Mouse (Mus musculus) testis, adult 2 months (tissue): ENCODE measurements around the gene Steap4.

Experiments
- CTCF ChIP-seq: fragments of 200-500 bp; IDR thresholded peaks from 2 replicates; pipeline ENCODE4 v1.5.1; 2012; ENCODE audit warnings: low read depth, mild to moderate bottlenecking, inconsistent platforms, low read length, moderate library complexity; ENCODE audit not compliant: control insufficient read depth, insufficient read depth, insufficient replicate concordance
- POLR2A ChIP-seq: fragments of 200-500 bp; IDR thresholded peaks from 2 replicates; pipeline ENCODE4 v1.6.1; 2012; ENCODE audit warnings: low read depth, mild to moderate bottlenecking, inconsistent platforms, low read length, moderate library complexity; ENCODE audit not compliant: control insufficient read depth

DNA sequence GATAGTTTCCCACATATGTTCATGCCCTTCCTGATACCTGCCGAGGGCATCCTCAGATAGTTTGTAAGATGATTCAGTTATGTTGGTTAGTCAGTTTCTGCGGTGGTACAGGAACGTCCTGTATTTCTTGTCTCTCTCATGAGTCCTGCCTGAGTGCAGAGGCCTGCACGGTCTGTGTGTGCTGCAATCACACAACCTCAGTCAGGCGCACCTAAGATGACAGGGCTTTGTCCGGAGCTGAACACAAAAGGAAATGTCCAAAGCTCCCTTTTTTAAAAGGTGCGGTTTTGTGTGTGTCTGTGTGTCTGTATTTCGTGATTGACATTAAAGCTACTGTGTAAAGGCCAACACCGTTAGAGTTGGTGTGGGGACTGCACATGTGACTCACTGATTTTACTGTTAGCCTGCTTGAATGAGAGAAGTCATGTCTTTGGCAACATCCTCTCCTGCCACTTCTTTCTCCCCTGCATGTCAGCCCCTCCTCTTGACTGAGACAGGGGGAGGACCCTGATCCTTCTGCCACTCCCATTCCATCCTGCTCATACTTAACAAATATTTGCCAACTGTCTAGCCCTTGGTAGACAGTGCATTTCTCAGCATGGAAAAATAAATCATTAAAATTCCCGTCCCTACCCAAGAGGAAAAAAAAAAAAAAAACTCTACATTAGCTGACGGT is 14.4 kb downstream of the Steap4 start:
- TF ChIP-seq CTCF (no peak), POLR2A (no peak)
